Mouse (Mus musculus) thymus, adult 2 months (tissue): ENCODE results near the gene Trat1. TPM values are rescaled to one million over a fixed set of nuclear protein-coding genes. Genes with fewer than 3 reads are reported as not detected.

Experiments
- DNase-seq: peaks from one replicate; pipeline ENCODE4 v3.0.0; 2021
- H3K27ac ChIP-seq: fragments of 200-500 bp; 2 replicates; pipeline ENCODE4 v1.5.1; 2012; ENCODE audit warnings: low read length, control low read depth; ENCODE audit not compliant: control insufficient read depth, insufficient read depth
- H3K27me3 ChIP-seq: fragments of 200-500 bp; 2 replicates; pipeline ENCODE4 v1.6.1; 2012; ENCODE audit warnings: mild to moderate bottlenecking, low read length, moderate library complexity, mixed read lengths; ENCODE audit not compliant: control insufficient read depth, insufficient read depth
- H3K36me3 ChIP-seq: fragments of 200-500 bp; 2 replicates; pipeline ENCODE4 v1.6.1; 2012; ENCODE audit warnings: mild to moderate bottlenecking, low read length, moderate library complexity; ENCODE audit not compliant: control insufficient read depth, insufficient read depth
- H3K4me1 ChIP-seq: fragments of 200-500 bp; replicated peaks from 2 replicates; pipeline ENCODE4 v1.6.1; 2012; ENCODE audit warnings: low read length; ENCODE audit not compliant: control insufficient read depth, insufficient read depth
- H3K4me3 ChIP-seq: fragments of 200-500 bp; 2 replicates; pipeline ENCODE4 v1.5.1; 2012; ENCODE audit warnings: mild to moderate bottlenecking, low read length, control low read depth, moderate library complexity; ENCODE audit not compliant: control insufficient read depth, insufficient read depth
- CTCF ChIP-seq: fragments of 200-500 bp; IDR thresholded peaks from 2 replicates; pipeline ENCODE4 v1.5.1; 2012; ENCODE audit warnings: mild to moderate bottlenecking, control low read depth, low read length, moderate library complexity, borderline replicate concordance; ENCODE audit not compliant: control insufficient read depth, poor library complexity, insufficient read depth; ENCODE audit errors: extremely low read depth
- POLR2A ChIP-seq: fragments of 200-500 bp; IDR thresholded peaks from 2 replicates; pipeline ENCODE4 v1.6.1; 2012; ENCODE audit warnings: mild to moderate bottlenecking, low read length, control low read depth, moderate library complexity; ENCODE audit not compliant: control insufficient read depth, poor library complexity, insufficient read depth; ENCODE audit errors: extremely low read depth
- WGBS: fragments of 180-500 bp; shearing (Covaris S2); methylation state at CpG from one replicate; pipeline ENCODE4 v1.1.7; 2018; 5-methylcytosine and 5-hydroxymethylcytosine counted together
- polyA plus RNA-seq: library from polyadenylated mRNA; depleted of rRNA; stranded (reverse); fragments of >200 nt; gene quantifications from 2 replicates; pipeline ENCODE4 v1.2.3, GENCODE M21; 2012

Gene Trat1
- polyA plus RNA-seq, 1 experiment = 34.4 TPM

GRCm38 (mm10) chr16:48760643-48761481, 11.0 kb downstream of the Trat1 start:
- H3K36me3 ChIP-seq = peaks cover 12% of the 10 kb centered on the region; the same call in 1 of the 2 replicates
- H3K4me3 ChIP-seq = no peak overlapping the region
- DNase-seq = no peak
- no peak overlapping the region; the same call in 1 of the 2 replicates for H3K27ac ChIP-seq
- H3K4me1 ChIP-seq = peaks cover 14% of the 10 kb centered on the region
- 73% methylated on average over 17 of the region's 17 CpGs for WGBS
- TF ChIP-seq POLR2A (no peak), CTCF (no peak)
- H3K27me3 ChIP-seq = no peaks in the 10 kb centered on the region

- Histone ChIP-seq H3K4me3 (no peak overlapping the region), H3K36me3 (peaks cover 6% of the 10 kb centered on the region), H3K4me1 (peaks cover 2% of the 10 kb centered on the region; the same call in 1 of the 2 replicates), H3K27ac (no peak overlapping the region), H3K27me3 (no peaks in the 10 kb centered on the region)
- TF ChIP-seq CTCF = no peak
- no peak for TF ChIP-seq POLR2A
- DNase-seq = no peak
- 87% methylated on average over 26 of the region's 26 CpGs for WGBS
These were observed 21.5 kb downstream of the Trat1 start for GRCm38 (mm10) chr16:48750145-48750827.

DNA sequence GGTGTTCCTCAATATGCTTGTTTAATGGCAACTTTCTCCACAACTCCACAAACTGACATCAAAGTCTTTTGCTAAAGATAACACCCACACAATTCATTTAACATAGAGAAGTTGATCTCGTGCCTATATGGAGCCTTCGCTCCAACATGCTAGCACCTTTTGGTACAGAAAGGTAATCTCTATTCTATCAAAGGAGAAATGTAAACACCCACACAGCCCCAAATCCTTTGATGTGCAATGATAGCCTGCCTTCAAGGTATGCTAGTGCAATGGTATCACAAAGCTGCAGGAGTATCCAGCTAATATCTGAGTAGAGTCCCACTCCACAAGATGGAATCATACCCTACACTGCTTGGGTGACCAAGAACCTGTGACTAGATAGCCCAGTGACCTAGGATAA, 26.4 kb downstream of the Trat1 start:
- H3K4me3 ChIP-seq = no peak overlapping the region
- 54% methylated on average over 2 of the region's 2 CpGs for WGBS
- DNase-seq = no peak

DNA sequence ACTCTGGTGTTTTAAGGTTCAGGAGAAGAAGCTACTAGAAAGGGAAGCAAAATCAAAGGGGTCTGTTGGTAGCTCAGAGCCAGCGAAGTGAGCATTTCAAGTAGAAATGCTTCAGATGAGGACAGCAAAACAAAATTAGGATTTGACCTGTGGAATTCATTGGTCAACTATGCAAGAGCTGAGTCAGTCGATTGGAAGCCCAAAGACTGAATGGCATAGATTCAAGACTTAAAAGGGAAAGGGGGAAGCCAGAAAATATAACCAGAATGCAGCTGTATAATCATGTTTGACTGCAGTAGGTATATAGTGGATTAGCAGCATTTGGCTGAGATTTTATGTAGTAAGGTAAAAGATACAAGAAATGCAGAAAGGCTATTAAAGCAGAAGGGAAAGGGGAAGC, 26.8 kb downstream of the Trat1 start:
- Histone ChIP-seq H3K27ac (no peak overlapping the region), H3K36me3 (peaks cover 10% of the 10 kb centered on the region), H3K4me3 (no peak overlapping the region), H3K27me3 (no peaks in the 10 kb centered on the region), H3K4me1 (peaks cover under 1% of the 10 kb centered on the region; the same call in 1 of the 2 replicates)
- no peak for DNase-seq
- TF ChIP-seq POLR2A = no peak
- no peak for TF ChIP-seq CTCF
- 81% methylated on average over 2 of the region's 2 CpGs for WGBS

More for the DNA sequence above, 26.4 kb downstream of the Trat1 start:
- Histone ChIP-seq H3K27ac (no peak overlapping the region), H3K27me3 (no peaks in the 10 kb centered on the region), H3K36me3 (peaks cover 8% of the 10 kb centered on the region), H3K4me1 (peaks cover 2% of the 10 kb centered on the region; the same call in 1 of the 2 replicates)
- TF ChIP-seq POLR2A = no peak
- TF ChIP-seq CTCF = no peak

- H3K36me3 ChIP-seq = peaks cover 41% of the 10 kb centered on the region
- H3K4me1 ChIP-seq = peaks cover 2% of the 10 kb centered on the region; the same call in 1 of the 2 replicates
- H3K4me3 ChIP-seq = no peak overlapping the region
- H3K27me3 ChIP-seq = no peaks in the 10 kb centered on the region
- TF ChIP-seq CTCF (no peak), POLR2A (no peak)
- no peak overlapping the region for H3K27ac ChIP-seq
- 24% methylated on average over 3 of the region's 3 CpGs for WGBS
- no peak for DNase-seq
These were observed 30.3 kb downstream of the Trat1 start for GRCm38 (mm10) chr16:48741549-48741948.

- H3K4me1 ChIP-seq = peaks cover 2% of the 10 kb centered on the region; the same call in 1 of the 2 replicates
- no peaks in the 10 kb centered on the region for H3K27me3 ChIP-seq
- 51% methylated on average over 6 of the region's 6 CpGs for WGBS
- no peak overlapping the region for H3K4me3 ChIP-seq
- TF ChIP-seq POLR2A = no peak
- TF ChIP-seq CTCF = no peak
- H3K27ac ChIP-seq = no peak overlapping the region
- peaks cover 45% of the 10 kb centered on the region for H3K36me3 ChIP-seq
- no peak for DNase-seq
These were observed 31.8 kb downstream of the Trat1 start for GRCm38 (mm10) chr16:48739974-48740373.
